Mouse (Mus musculus) CH12.LX (cell line): ENCODE results near the gene Rab4a. TPM values are rescaled to one million over a fixed set of nuclear protein-coding genes. Genes with fewer than 3 reads are reported as not detected.

Source experiments
- DNase-seq: peaks from one replicate; pipeline ENCODE4 v3.0.0-alpha.2; 2013; ENCODE audit errors: extremely low read depth
- H3K27ac ChIP-seq: 2 replicates; pipeline ENCODE4 v1.5.1; 2012; ENCODE audit warnings: low read depth, mild to moderate bottlenecking, control low read depth, moderate library complexity; ENCODE audit not compliant: insufficient read depth
- H3K27me3 ChIP-seq: replicated peaks from 2 replicates; pipeline ENCODE3; 2012; ENCODE audit warnings: inconsistent platforms
- H3K36me3 ChIP-seq, 2 experiments: replicated peaks in 1 of 2; 2 replicates each; pipeline versions ENCODE3 to v1.6.1; 2012; ENCODE audit warnings: inconsistent platforms in 1 of 2, low read length in 1 of 2, mild to moderate bottlenecking in 1 of 2, mixed read lengths in 1 of 2, moderate library complexity in 1 of 2; ENCODE audit not compliant: control insufficient read depth in 1 of 2, insufficient read depth in 1 of 2
- H3K4me1 ChIP-seq, 2 experiments: 2 replicates each; pipeline ENCODE4 v1.6.1; 2012; ENCODE audit warnings: inconsistent platforms in 1 of 2, moderate library complexity in 1 of 2; ENCODE audit not compliant: insufficient read depth in 2 of 2, control insufficient read depth in 1 of 2
- H3K4me2 ChIP-seq: 2 replicates; pipeline ENCODE4 v1.6.1; 2012; ENCODE audit warnings: low read depth, mild to moderate bottlenecking, control low read depth; ENCODE audit not compliant: poor library complexity, insufficient read depth, severe bottlenecking
- H3K4me3 ChIP-seq, 3 experiments: fragments of 150-350 bp in 1 of 3; sonication (generic) in 1 of 3; replicated peaks in 1 of 3; 2 replicates each; pipeline versions ENCODE3 to v1.5.1; 2011 to 2012; ENCODE audit warnings: low read depth in 2 of 3, low read length in 2 of 3, mild to moderate bottlenecking in 2 of 3, moderate library complexity in 2 of 3, control low read depth in 1 of 3, improper control_type of control experiment in 1 of 3, inconsistent platforms in 1 of 3, mixed read lengths in 1 of 3; ENCODE audit not compliant: poor library complexity in 1 of 3
- H3K79me2 ChIP-seq: replicated peaks from 2 replicates; pipeline ENCODE4 v1.6.1; 2012; ENCODE audit warnings: mild to moderate bottlenecking, moderate library complexity; ENCODE audit not compliant: control insufficient read depth, poor library complexity, insufficient read depth, severe bottlenecking; ENCODE audit errors: extremely low read depth
- H3K9ac ChIP-seq: 2 replicates; pipeline ENCODE4 v1.6.1; 2012; ENCODE audit warnings: low read depth, mild to moderate bottlenecking, control low read depth, moderate library complexity; ENCODE audit not compliant: insufficient read depth
- H3K9me3 ChIP-seq: replicated peaks from 2 replicates; pipeline ENCODE3; 2012; ENCODE audit warnings: low read length, inconsistent platforms, mixed read lengths
- BHLHE40 ChIP-seq: IDR thresholded peaks from 2 replicates; pipeline ENCODE4 v1.6.1; 2011; ENCODE audit warnings: mild to moderate bottlenecking, low read depth, low read length, improper control_type of control experiment
- CHD1 ChIP-seq: IDR thresholded peaks from 2 replicates; pipeline ENCODE4 v1.6.1; 2012; ENCODE audit warnings: low read depth, low read length, improper control_type of control experiment, inconsistent platforms
- CHD2 ChIP-seq: IDR thresholded peaks from 2 replicates; pipeline ENCODE4 v1.6.1; 2011; ENCODE audit warnings: low read length, improper control_type of control experiment
- CTCF ChIP-seq, 2 experiments: IDR thresholded peaks in 1 of 2; conservative IDR thresholded peaks in 1 of 2; 2 replicates each; pipeline ENCODE4 v1.5.1; 2011 to 2012; ENCODE audit warnings: low read depth in 2 of 2, low read length in 2 of 2, improper control_type of control experiment in 1 of 2, inconsistent platforms in 1 of 2, mild to moderate bottlenecking in 1 of 2, moderate library complexity in 1 of 2
- E2F4 ChIP-seq: IDR thresholded peaks from 2 replicates; pipeline ENCODE4 v1.6.1; 2011; ENCODE audit warnings: low read depth, low read length, improper control_type of control experiment; ENCODE audit not compliant: insufficient replicate concordance
- ETS1 ChIP-seq: conservative IDR thresholded peaks from 2 replicates; pipeline ENCODE4 v1.6.1; 2012; ENCODE audit warnings: low read depth, mild to moderate bottlenecking, inconsistent platforms, low read length, improper control_type of control experiment, moderate library complexity
- GABPA ChIP-seq: IDR thresholded peaks from 2 replicates; pipeline ENCODE4 v1.6.1; 2012; ENCODE audit warnings: low read depth, low read length, improper control_type of control experiment, inconsistent platforms; ENCODE audit not compliant: insufficient replicate concordance
- HCFC1 ChIP-seq: IDR thresholded peaks from 2 replicates; pipeline ENCODE4 v1.6.1; 2012; ENCODE audit warnings: low read depth, mild to moderate bottlenecking, inconsistent platforms, low read length, improper control_type of control experiment
- IRF4 ChIP-seq: IDR thresholded peaks from 2 replicates; pipeline ENCODE4 v1.6.1; 2014; ENCODE audit warnings: low read depth, mild to moderate bottlenecking, inconsistent platforms, low read length, improper control_type of control experiment
- JUN ChIP-seq: IDR thresholded peaks from 2 replicates; pipeline ENCODE4 v1.6.1; 2011; ENCODE audit warnings: low read depth, mild to moderate bottlenecking, low read length, improper control_type of control experiment, moderate library complexity; ENCODE audit not compliant: insufficient read depth
- KAT2A ChIP-seq: IDR thresholded peaks from 2 replicates; pipeline ENCODE4 v1.6.1; 2012; ENCODE audit warnings: low read length, improper control_type of control experiment, inconsistent platforms; ENCODE audit not compliant: insufficient replicate concordance
- MAX ChIP-seq: IDR thresholded peaks from 2 replicates; pipeline ENCODE4 v1.6.1; 2011; ENCODE audit warnings: low read length, improper control_type of control experiment
- MAZ ChIP-seq: IDR thresholded peaks from 2 replicates; pipeline ENCODE4 v1.6.1; 2012; ENCODE audit warnings: low read depth, mild to moderate bottlenecking, inconsistent platforms, low read length, improper control_type of control experiment, moderate library complexity
- MEF2A ChIP-seq: IDR thresholded peaks from 2 replicates; pipeline ENCODE4 v1.6.1; 2014; ENCODE audit warnings: low read depth, mild to moderate bottlenecking, inconsistent platforms, low read length, improper control_type of control experiment, borderline replicate concordance
- MYC ChIP-seq: IDR thresholded peaks from 2 replicates; pipeline ENCODE4 v1.6.1; 2011; ENCODE audit warnings: low read depth, mild to moderate bottlenecking, improper control_type of control experiment, low read length
- NRF1 ChIP-seq: IDR thresholded peaks from 2 replicates; pipeline ENCODE4 v1.6.1; 2014; ENCODE audit warnings: low read depth, mild to moderate bottlenecking, inconsistent platforms, low read length, improper control_type of control experiment, moderate library complexity
- POLR2A ChIP-seq: IDR thresholded peaks from 2 replicates; pipeline ENCODE4 v1.6.1; 2011; ENCODE audit warnings: low read depth, mild to moderate bottlenecking, improper control_type of control experiment, low read length
- POLR2AphosphoS2 ChIP-seq: IDR thresholded peaks from 2 replicates; pipeline ENCODE4 v1.6.1; 2011; ENCODE audit warnings: low read depth, low read length, improper control_type of control experiment
- RCOR1 ChIP-seq: conservative IDR thresholded peaks from 2 replicates; pipeline ENCODE4 v1.6.1; 2012; ENCODE audit warnings: low read depth, mild to moderate bottlenecking, inconsistent platforms, low read length, improper control_type of control experiment
- SIN3A ChIP-seq: IDR thresholded peaks from 2 replicates; pipeline ENCODE4 v1.6.1; 2012; ENCODE audit warnings: low read length, improper control_type of control experiment, inconsistent platforms
- TCF12 ChIP-seq: IDR thresholded peaks from 2 replicates; pipeline ENCODE4 v1.6.1; 2014; ENCODE audit warnings: low read depth, mild to moderate bottlenecking, inconsistent platforms, low read length, improper control_type of control experiment
- UBTF ChIP-seq: IDR thresholded peaks from 2 replicates; pipeline ENCODE4 v1.6.1; 2012; ENCODE audit warnings: low read depth, mild to moderate bottlenecking, inconsistent platforms, low read length, improper control_type of control experiment, moderate library complexity
- USF1 ChIP-seq: IDR thresholded peaks from 2 replicates; pipeline ENCODE4 v1.6.1; 2014; ENCODE audit warnings: low read depth, mild to moderate bottlenecking, inconsistent platforms, low read length, improper control_type of control experiment
- ZC3H11A ChIP-seq: IDR thresholded peaks from 2 replicates; pipeline ENCODE4 v1.6.1; 2012; ENCODE audit warnings: low read depth, mild to moderate bottlenecking, inconsistent platforms, low read length, improper control_type of control experiment
- ZNF384 ChIP-seq: IDR thresholded peaks from 2 replicates; pipeline ENCODE4 v1.6.1; 2012; ENCODE audit warnings: low read depth, low read length, improper control_type of control experiment, inconsistent platforms
- dilution Hi-C: fragments of 300-500 bp; cut with MboI; formaldehyde crosslinking; loops from 2 replicates; pipeline ENCODE4 v1.14.3; 2020; ENCODE audit warnings: low sequenced_read_pairs; ENCODE audit not compliant: extremely low pct_unique_long_range_greater_than_20kb, extremely low pct_ligation_motif_present
- in situ Hi-C: fragments of 300-500 bp; cut with MboI; formaldehyde crosslinking; loops from 3 replicates; pipeline ENCODE4 v1.14.3; 2019; ENCODE audit warnings: low sequenced_read_pairs, low pct_ligation_motif_present, low pct_unique_long_range_greater_than_20kb, mixed read lengths
- polyA plus RNA-seq: library from polyadenylated mRNA; unstranded; fragments of >175 nt; gene quantifications from 2 replicates; pipeline ENCODE4 v1.2.1, GENCODE M21; 2012; ENCODE audit warnings: low read depth; ENCODE audit not compliant: insufficient read length
- total RNA-seq, 2 experiments: library from RNA; depleted of rRNA; stranded (reverse); fragments of 300-350 nt in 1 of 2; fragments of >200 nt in 1 of 2; gene quantifications; 2 replicates each; pipeline ENCODE4 v1.2.3; 2012 to 2014

Rab4a gene
- total and polyA plus RNA-seq, 3 experiments, result not detected

GRCm38 (mm10) chr8:123877865-123878264 lies 72.1 kb downstream of the Rab4a start:
- H3K27me3 ChIP-seq, result peaks cover 28% of the 10 kb centered on the region
- in situ Hi-C loops (no loop called here), dilution Hi-C loops (no loop called here)
- TF ChIP-seq GABPA (no peak), CHD1 (no peak), ZC3H11A (no peak), IRF4 (no peak), USF1 (no peak), UBTF (no peak), SIN3A (no peak), TCF12 (no peak), CTCF (conservative IDR thresholded peaks at IDR 0.05 in 1 of 2, IDR thresholded peaks at IDR 0.05 in 1 of 2; ENCODE audit: low read depth in 2 of 2, low read length in 2 of 2) (no peak), E2F4 (no peak), KAT2A (no peak), ZNF384 (no peak), ETS1 (no peak), MAX (no peak), JUN (no peak), BHLHE40 (no peak), MAZ (no peak), RCOR1 (no peak), HCFC1 (no peak), CHD2 (no peak)
- H3K4me3 ChIP-seq, result no peak overlapping the region
- no peak overlapping the region for H3K9ac ChIP-seq
- peaks cover 3 to 20% of the 10 kb centered on the region in 2 experiments; a peak in 3 of 4 replicates for H3K4me1 ChIP-seq
- H3K4me2 ChIP-seq, result no peak overlapping the region
- H3K9me3 ChIP-seq, result no peaks in the 10 kb centered on the region
- H3K36me3 ChIP-seq, result no peaks in the 10 kb centered on the region
- no peaks in the 10 kb centered on the region for H3K79me2 ChIP-seq
- H3K27ac ChIP-seq, result no peak overlapping the region
- no peak for DNase-seq

DNA sequence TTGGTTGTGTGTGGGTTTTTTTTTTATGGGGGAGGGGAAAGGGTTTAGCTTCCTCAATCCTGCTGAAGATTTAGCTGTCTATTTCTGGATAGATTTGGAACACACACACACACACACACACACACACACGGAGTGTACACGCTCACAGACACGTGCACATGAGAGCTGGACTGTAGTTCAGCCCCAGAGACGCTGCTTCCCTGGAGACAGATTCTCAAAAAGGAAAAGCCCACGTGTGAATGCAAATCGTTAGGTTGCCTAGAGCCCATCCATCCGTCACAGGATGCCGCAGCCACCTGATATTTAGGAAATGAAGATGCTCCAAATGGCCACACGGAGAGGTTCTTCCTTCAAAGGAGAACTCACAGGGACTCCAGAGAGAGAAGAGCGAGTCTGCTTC lies 74.5 kb downstream of the Rab4a start:
- H3K4me1 ChIP-seq, result peaks cover 3 to 23% of the 10 kb centered on the region in 2 experiments; a peak in 3 of 4 replicates
- in situ Hi-C loops, result no loop called here
- no peak for DNase-seq

More for the DNA sequence above, 74.5 kb downstream of the Rab4a start:
- Histone ChIP-seq H3K9ac (no peak overlapping the region), H3K79me2 (no peaks in the 10 kb centered on the region), H3K9me3 (no peaks in the 10 kb centered on the region), H3K27ac (no peak overlapping the region), H3K4me3 (no peak overlapping the region), H3K4me2 (no peak overlapping the region), H3K27me3 (peaks cover 36% of the 10 kb centered on the region), H3K36me3 (no peaks in the 10 kb centered on the region)
- TF ChIP-seq NRF1, result no peak
- no peak for TF ChIP-seq POLR2AphosphoS2
- no peak for TF ChIP-seq MEF2A
- no peak for TF ChIP-seq HCFC1
- TF ChIP-seq ZNF384, result no peak
- peak; percentile 76 for TF ChIP-seq BHLHE40
- TF ChIP-seq POLR2A, result no peak
- TF ChIP-seq MYC, result no peak
- TF ChIP-seq SIN3A, result no peak
- dilution Hi-C loops, result no loop called here
